Mouse (Mus musculus) spleen, postnatal 36 days (tissue): ENCODE results near the gene Hc.

Experiments
- DNase-seq, 2 experiments: peaks; one replicate each; pipeline ENCODE4 v3.0.0; 2022; ENCODE audit warnings: low spot score in 2 of 2, mixed read lengths in 1 of 2

Hc gene

DNA sequence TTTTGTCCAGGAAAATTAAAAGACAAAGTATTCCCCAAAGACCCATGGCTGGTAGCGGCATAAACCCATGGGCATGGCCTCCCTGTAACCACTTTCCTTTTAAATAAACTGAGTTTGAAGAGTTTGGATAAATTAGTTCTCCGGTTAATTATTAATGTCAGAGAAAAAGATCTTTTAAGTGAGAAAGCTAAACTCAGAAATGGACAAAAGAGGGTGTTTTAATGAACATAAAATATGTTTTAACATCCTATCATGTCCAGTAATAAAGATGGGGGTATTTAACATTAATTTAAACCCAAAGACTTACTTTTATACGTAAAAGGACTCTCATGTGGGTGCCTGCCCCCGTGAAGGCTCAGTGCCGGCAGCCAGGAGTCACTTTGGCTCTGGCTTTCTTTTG, at the start of gene Hc:
Gene Hc, minus strand, starts transcription at position 101 of the 400 bp plus-strand sequence.
- no peak for DNase-seq

DNA sequence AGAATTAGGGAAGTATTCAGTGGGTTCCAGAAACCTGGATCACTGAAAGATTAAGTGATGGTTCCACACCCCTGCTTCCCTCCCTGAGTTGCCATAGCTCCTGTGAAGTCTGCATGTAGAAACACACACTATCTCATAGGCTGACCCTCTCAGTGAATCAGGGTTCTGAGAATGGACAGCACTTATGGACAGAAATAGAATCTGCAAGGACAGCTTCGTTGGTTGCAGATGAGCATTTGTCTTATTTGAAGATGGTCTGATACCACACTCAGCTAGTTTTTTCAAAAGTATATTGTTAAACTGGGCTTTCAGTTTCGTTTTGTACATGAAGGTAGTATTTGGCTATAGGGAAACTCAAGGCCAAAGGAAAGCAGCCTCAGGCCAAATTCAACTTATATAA, 49.3 kb upstream of the Hc start:
- DNase-seq = no peak

DNA sequence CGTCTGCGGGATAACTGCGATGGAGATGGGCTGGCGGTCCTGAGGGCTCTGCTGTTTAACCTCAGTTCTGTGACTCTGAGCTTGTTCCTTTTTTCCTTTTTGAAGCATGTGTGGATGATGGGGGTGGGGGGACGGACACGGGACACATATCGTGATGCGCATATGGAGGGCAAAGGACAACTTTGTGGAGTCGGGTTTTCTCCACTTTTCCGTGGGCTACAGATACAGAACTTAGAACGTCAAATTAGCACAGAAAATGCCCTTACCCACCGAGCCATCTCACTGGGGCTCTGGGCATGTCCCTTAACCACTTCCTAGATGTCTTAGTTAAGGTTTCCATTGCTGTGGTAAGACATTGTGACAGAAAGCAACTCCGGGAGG, 48.7 kb upstream of the Hc start:
- no peak for DNase-seq

DNA sequence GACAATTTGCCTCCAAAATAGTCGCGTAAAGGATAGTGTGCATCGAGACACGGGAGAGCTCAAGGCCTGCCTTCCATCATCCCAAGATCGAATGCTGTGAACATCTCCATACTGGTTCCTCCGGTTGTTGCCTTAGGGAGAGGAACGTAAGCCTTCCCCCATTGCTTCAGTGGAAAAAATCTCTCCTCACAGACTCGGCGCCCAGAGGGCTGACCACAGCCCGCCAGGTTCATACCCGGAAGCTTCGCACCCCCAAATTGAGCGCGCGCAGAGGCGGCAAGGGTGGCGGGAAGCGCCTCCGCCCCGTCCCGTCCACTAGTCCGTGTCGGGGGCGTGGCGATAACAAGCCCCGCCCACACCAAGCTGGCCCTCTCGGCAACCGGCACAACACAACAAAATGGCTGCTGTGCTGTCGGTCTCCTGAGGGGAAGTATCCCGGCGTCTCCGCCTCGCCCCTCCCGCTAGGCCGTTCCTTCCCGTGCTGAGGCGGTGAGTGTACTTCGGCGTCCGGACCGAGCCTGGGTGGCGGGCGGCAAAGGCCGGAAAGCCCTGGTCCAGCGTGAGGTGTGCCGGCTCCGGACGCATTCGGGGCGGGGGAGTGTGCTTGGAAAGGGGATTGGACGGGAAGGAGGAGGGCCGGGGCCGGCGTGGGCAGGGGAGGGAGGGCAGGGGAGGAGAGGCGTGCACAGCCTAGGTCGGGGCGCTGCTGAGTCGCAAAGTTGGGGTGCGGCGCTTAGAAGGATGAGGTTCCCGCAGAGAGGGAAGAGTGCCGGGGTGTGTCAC, 48.1 kb upstream of the Hc start, which contains the start of gene Cntrl:
Gene Cntrl, plus strand, starts transcription at position 352 of the 783 bp plus-strand sequence.
- peak; percentile 96 for DNase-seq

DNA sequence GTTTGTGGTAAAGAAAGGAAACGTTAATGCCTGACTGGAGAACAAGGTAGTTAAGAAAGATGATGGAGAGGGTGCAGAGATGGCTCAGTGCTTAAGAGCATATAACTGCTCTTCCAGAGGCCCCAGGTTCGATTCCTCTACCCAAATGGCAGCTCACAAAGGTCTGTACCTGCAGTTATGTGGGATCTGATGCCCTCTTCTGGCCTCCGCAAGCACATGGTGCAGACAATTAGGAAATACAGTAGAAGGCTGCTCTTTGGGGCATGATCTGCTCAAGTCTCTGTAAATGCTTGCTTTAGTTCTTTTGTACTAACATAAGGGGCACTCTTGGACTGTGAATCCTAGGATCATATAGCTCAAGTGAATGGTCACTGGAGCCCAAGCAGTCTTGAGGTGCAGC, 47.5 kb upstream of the Hc start:
- peak; percentile 68 to 70 for DNase-seq

DNA sequence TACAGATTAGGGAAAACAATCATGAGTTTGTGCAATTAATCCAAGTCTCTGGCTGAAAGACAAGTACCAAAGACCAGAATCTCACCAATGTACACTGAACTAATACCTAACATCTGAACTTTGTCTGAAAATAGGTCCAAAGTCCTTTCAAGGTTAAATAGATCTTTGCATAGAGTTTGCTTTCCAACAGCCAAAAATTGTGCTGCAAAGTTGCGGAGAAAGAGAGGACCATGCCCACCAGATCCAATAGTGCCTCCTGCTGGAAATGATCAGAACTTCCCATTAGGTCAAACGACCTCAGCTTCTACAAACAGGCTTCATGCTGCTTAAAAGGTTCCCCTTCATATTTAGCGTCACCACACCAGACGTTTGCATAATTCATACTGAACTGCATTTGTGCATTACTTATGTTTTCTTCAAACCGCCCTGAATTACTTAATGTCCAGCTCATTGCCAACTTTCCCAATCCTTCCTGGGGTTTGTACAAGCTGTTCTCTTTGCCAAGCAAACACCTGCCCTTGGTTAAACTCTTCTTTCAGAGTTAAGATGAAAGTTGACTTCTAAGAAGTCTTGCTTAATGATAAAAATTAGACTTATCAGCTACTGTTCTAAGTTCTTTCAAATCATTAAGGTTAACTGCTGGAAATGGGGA, 46.9 kb upstream of the Hc start:
- peak; percentile 33 to 58 for DNase-seq

DNA sequence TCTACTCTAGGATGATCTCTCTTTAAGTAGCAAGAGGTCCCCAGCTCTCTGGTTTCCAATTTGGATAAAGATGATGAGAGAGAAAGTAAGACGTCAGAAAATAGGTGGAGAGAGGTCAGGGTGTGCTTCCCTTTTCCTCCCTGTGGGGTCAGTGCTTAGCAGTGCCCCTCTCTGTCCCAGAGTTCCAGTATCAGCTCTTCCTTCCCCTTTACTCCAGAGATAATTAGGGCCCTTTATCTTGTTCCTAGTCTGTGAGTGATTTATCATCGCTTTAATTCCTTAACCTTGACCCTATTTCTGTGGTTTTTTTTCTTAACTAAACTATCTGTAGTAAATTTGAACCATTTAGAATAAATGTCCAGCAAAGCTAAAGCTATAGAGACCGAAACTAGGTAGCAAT, 43.6 kb upstream of the Hc start:
- DNase-seq = no peak

DNA sequence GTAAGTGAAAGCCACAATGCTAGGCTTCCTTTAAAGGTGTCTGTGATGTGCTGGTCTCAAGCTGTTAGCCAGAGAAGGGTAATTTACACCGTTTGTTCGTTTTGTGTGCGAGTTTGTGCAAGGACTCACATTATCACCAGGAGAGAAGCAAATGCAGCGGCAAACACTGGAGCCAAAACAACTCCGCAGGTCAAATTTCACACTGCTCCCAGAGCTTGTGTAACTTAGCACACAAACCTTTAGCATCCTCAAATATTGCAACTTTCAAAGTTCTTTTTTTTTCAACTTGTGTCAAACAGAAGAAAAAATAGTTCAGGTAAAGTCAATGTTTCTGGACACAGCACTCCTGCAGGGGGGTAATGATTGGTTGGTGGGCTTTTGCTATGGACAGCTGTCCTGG, 42.3 kb upstream of the Hc start:
- DNase-seq = no peak

DNA sequence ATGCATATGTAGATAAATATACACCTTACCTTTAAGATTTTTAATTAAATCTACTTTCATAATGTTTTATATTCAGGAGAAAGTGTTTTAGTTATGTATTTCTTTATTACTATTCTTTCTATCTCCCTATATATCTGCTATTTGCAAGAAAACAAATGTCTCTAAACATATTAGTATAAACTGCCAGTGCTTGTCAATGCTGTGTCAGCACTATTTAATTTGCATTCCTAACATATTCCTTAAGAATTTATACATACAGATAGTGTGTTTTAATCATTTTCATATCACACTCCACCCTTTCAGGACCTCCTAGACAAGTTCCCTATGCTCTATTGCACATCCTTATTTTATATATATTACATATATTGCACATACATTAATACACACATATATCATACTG, 41.5 kb upstream of the Hc start:
- no peak for DNase-seq

DNA sequence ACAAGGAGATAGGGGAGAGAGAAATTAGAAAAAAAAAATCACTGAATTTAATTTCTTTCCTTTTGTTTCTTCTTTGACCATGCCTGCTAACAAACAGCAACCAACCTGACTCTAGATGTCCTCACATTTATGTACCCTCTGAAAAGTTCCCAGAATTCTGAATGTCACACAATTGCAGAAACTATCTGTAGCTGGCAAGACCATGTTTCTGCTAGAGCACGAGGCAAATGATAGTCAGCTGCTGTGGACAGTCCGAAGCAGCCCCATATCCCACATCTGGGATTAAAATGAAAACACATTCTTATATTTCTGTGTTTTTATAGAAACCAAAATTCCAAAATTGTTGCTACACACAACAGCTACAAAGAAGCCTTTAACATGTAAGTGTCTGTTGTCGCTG, 40.2 kb upstream of the Hc start, which contains the start of gene AI182371:
Gene AI182371, minus strand, starts transcription at position 101 of the 400 bp plus-strand sequence.
- no peak for DNase-seq

DNA sequence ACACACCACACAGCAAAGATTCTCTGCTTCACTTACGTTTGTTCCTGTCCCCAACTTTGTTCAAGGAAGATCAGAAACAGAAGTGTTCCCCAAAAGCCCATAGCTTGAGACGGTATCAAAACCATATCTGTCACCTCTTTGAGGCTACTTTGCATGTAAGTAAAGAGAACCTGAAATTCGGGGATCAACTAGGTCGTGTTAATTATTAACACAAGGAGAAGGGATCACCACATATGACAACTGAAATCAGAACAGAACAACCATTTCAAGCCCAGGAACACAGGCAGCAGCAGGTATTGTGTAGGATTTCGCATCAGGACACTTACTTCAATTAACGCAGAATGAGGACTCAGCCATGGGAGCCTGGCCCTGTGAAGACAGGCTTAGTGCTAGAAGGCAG, 39.3 kb upstream of the Hc start:
- DNase-seq = no peak

DNA sequence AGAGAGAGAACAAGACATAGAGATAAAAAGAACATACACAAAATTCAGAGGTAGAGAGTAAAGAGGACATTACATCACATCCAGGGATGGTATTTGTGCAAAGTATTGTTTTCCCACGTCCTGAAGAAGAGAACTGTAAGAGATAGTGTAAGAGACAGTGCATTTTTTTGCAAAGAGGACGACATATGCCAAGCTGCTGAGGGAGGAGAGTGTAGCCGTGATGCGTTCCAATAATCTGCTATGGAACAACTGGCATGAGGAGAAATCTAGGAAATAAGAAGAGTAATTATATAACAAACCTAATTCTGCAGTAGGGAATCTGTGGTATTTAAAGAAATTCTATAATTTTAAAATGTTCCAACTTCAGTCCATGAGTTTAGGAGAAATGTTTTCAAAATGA, 26.2 kb upstream of the Hc start:
- no peak for DNase-seq

DNA sequence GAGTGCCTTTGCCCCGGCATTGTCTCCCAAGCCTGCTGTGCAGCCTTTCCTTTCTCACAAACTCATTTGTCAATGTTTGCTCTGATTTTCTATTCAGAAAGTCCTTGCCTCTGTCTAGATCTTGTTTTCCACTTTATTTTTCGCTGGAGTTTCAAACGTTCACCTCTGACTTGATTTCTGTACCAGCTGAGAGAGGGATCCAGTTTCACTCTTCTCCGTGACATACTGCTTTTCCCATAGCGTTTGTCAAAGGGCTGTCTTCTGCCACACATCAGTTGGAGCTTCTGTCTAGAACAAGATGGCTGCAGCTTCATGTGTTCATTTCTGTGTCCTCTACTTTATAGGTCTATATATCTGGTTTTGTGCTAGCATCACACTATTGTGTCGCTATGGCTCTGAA, 17.9 kb upstream of the Hc start:
- DNase-seq = no peak

DNA sequence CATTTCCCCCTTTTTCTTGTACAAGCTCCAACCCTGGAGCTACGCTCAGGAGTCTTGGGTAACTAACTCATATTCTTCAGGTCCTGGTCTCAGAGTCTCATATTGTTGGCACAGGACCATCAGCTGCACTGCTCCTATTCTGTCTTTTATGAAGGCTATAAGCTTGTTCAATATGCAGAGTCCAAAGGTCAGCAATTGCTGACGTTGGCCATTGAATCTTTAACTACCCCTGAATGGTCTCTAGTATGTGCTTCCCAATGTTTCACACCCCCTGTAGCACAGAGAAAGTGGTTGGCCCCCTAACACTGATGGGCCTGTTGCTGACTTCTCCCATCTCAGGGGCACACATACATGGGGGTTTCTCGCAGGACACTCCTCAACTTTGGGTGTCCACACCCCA, 13.1 kb upstream of the Hc start:
- DNase-seq = no peak

DNA sequence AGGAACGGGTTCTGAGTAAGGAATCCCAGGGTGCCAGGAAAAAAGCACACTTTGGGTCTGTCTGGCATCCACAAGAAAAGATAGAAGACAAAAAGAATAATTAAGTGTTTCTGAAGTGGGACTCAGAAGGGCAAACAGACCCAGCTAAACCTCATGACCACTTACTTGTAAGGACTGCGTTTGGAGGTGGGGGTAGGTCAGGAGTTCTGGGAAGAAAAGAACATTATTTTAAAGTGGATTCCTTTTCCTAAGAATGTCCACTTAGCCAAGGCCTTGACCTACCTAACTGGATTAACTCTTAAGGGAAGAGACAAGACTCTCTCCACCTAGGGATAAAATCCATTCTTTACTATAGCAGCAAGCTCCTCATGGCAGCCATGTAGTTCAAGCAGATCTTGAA, 11.3 kb upstream of the Hc start:
- no peak for DNase-seq

DNA sequence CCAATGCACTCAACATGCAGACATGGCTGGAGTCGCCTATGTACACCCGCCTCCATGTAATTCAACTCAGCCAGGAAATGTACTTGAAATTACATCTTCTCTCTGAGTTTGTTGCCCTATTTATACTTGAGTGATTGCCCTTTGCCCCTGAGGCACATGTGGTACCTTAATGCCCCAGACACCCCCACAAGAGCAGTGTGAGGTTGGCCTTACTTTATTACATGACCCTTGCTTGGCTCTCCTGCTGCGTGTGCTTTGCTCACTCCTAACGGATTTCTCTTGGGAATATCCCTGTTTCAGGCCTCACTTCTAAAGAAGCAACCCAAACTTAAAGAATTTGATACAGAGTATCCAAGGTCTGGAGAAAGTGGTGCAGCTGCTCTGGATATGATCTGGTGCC, 9.0 kb upstream of the Hc start:
- DNase-seq = no peak

DNA sequence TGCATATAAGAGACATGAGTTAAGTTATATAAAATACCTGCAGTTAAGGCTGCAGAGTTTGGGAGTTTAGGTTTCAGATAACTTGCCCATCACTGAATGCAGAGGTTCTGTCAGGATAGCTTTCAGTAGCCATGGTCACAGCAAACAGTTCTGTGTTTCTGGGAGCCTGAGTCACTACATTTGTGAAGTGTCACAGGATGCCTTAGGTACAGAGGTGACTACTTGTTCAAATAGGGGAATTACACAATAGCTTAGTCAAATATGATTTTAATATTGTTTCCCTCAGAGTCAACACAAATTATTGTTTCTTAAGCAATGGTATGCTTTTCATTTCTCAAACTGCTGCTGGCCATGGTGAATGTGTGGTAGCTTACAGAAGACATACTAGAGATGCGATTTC, 7.9 kb upstream of the Hc start:
- no peak for DNase-seq

DNA sequence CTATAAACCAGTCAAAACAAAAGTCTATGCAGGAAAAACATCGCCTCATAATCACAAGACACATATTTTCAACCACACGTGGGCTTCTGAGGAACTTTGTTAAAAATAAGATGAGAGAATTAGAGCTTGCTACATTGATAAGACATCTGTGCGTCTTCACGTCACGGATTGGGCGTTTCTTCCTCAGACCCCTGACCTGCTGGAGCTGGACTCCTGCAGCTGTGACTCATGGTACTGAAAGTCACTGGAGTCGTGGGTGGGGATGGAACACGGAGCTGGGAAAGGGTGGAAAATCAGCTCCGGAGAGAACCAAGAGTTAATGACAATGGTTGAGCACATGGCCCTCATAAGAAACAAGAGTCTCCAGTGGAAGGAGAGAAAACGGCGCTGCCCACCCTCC, 5.9 kb upstream of the Hc start:
- no peak for DNase-seq

DNA sequence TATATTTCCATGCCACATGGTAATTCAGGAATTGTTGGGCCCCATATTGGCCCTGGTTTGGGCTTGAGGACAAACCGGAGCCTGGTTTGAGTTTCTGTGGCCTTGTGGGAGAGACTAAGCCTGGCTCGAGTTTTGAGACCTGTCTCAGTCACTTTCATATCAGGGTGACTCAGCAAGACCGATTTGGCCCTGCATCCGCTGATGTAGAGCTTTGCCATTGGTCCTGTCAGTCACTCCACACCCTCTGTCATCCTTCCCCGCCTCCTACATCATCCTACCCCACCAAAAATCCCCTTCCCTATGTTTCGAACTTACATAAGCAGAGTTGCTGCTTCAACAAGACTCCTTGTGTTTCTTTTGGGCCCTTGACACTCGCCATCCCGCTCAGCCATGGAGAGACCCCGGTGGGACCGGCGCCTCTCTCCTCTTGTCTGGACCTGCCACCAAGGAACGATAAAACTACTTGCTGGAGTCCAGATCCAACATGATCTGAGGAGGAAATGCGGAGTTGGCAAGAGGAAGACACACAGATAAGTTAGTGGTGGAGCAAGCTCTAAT, 5.4 kb upstream of the Hc start:
- DNase-seq = no peak

DNA sequence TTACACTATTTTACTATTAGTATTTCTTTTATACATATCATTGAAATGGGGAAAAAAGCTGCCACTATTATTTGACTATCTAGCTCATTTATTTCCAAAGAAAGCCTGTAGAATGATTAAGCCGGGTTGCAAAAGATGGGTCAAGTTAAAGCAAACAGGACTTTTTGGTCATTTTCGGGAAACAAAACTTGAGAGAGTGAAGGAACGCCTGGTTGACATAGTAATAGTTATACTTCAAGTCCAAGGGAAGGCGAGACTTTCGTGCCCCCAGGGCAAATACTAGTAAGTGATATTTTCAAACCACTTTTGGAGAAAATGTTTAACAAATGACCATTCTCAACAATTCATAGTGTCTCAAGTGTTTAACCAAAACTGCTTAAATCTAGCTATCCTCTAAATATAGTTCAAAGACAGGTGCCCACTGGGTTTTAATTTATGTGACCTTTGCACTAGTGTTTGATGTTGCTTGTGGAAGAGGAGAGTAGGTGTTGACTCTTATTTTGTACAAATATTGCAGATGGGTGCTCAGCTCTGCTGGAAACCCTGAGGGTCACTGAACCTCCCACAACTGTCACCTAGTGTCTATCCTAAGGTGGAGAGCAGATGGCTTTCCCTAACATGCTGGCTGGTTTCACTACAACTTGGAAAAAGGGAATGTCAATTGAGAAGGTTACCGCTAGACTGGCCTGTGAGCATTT, 2.2 kb upstream of the Hc start:
- DNase-seq = no peak

DNA sequence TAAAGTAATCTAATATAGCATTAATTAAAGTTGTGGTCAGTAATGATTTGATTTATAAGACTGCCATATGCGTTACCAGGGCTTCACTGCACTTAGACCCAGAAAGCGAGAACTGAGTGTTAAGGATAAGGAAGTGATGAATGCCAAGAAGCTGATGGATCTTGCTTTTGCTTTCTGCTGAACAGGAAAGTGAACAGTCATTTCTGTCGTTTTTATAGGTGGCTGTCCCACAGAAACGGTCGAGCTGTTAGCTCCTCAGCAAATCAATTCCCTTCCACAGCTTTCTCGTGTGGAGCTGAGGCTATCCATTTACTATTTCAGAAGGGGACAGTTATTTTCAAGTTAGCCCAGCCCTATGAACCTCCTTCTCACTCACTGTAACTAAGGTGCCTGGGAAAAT, 341 bp downstream of the Hc start:
- no peak for DNase-seq

DNA sequence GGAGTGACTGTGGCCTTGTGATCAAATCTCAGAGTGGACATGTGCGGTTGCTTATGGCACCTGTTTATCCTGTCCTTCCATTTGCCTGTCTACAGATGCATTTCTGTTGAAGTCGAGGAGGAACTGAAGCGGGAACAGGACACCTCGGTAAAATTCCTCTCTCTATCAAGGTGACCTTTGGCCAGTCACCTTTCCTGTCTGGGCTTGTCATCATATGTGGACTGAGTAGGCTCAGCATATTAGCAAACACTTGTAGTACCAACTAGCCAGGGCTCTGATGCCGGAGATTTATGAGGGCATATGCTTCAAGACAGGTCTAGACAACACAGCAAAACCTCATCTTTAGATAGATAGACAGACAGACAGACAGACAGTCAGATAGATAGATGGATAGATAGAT, 982 bp downstream of the Hc start:
- DNase-seq = no peak

DNA sequence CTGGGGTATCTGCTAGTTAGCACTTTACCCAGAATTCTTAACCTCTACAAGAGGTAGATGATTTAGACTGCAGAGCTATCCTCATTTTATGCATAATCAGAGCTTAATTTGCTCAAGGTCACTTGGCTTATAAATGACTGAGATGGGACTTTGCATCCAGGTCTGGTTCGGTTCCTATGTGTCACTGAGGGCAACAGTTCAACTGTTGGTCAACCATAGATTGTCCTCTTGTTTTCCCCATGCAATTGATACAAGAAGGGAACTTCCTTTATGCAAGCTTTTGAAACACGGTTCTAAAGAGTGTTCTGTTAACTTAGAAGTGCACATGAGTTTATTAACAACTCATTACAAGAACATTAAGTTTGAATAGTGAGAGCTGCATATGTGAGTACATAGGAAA, 2.9 kb downstream of the Hc start:
- DNase-seq = no peak
